Mouse (Mus musculus): Measurements from ENCODE around the gene Olfr295. TPM values are rescaled to one million over a fixed set of nuclear protein-coding genes. Genes with fewer than 3 reads are reported as not detected.

The Olfr295 gene
- not detected in 4 replicates for total RNA-seq (2023)

GRCm38 (mm10) chr7:86583562-86583961, at the start of gene Olfr295:
Gene Olfr295 (plus strand): TSS chr7:86583862.

DNA sequence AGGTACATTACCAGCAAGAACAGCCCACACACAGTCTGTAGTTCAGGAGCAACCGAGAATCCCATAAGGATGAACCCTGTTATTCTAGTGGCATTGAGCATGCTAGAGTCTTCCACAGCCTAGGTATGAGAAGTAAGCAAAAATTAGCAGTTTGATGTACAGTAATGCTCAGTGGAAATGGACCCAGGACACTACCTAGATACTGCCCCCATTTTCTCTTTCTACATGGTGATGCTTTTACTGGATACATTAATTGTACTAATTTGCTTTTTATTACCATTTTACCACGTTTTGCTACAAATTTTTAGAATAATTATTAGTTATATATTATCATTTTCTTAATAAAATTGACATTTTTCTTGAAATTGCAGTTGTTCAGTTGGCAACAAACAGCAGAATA, 32.9 kb downstream of the Olfr295 start, which contains the start of gene Olfr294:
Gene Olfr294 (minus strand): TSS at position 101 of the 400 bp plus-strand sequence.

Other genes with a start within 250 kb of the Olfr295 start
- gene Olfr307, start 246.3 kb upstream of the Olfr295 start, total RNA-seq (2023): not detected in 4 replicates
- not detected in 4 replicates for gene Olfr305, start 216.9 kb upstream of the Olfr295 start, total RNA-seq (2023)
- not detected in 4 replicates for gene Olfr304, start 197.2 kb upstream of the Olfr295 start, total RNA-seq (2023)
- gene Olfr303, start 186.1 kb upstream of the Olfr295 start, total RNA-seq (2023): not detected in 4 replicates
- gene Olfr301, start 180.0 kb upstream of the Olfr295 start, total RNA-seq (2023): not detected in 4 replicates
- gene Olfr299, start 123.9 kb upstream of the Olfr295 start, total RNA-seq (2023): not detected in 4 replicates
- gene Olfr298, start 91.4 kb upstream of the Olfr295 start, total RNA-seq (2023): not detected in 4 replicates
- gene Olfr297, start 63.9 kb upstream of the Olfr295 start, total RNA-seq (2023): not detected in 4 replicates
- not detected in 4 replicates for gene Olfr294, start 32.8 kb downstream of the Olfr295 start, total RNA-seq (2023)
- not detected in 4 replicates for gene Olfr293, start 65.2 kb downstream of the Olfr295 start, total RNA-seq (2023)
- not detected in 4 replicates for gene Olfr292, start 104.5 kb downstream of the Olfr295 start, total RNA-seq (2023)
- not detected in 4 replicates for gene Folh1, start 192.1 kb downstream of the Olfr295 start, total RNA-seq (2023)
- not detected in 4 replicates for gene Vmn2r77, start 211.2 kb downstream of the Olfr295 start, total RNA-seq (2023)